Mouse (Mus musculus): ENCODE measurements around the gene Slc7a4.

- TF ChIP-seq ZMIZ1 (IDR thresholded peaks at IDR 0.05; ENCODE audit: low read depth, low read length): no peak
- no peak for TF ChIP-seq CTCF (conservative IDR thresholded peaks at IDR 0.05 in 1 of 2, IDR thresholded peaks at IDR 0.05 in 1 of 2; ENCODE audit: low read depth in 2 of 2, low read length in 2 of 2)
- TF ChIP-seq UBTF (IDR thresholded peaks at IDR 0.05; ENCODE audit: low read depth, low read length): no peak
- no peak for TF ChIP-seq CHD1 (IDR thresholded peaks at IDR 0.05; ENCODE audit: low read depth, low read length)
Observed at GRCm38 (mm10) chr16:17563580-17563979, 19.4 kb downstream of the Slc7a4 start.
